Mouse (Mus musculus): ENCODE data around the gene St6galnac3.

GRCm38 (mm10) chr3:153664696-153665095, 60.3 kb downstream of the St6galnac3 start:
- TF ChIP-seq CTCF (IDR thresholded peaks at IDR 0.05) (no peak), POLR2A (IDR thresholded peaks at IDR 0.05; ENCODE audit: insufficient read depth, low read depth, low read length) (no peak)
